ENCODE assay signal across 16 mouse cellular contexts in genomic region chr12:49386081-49386805, GRCm38 (mm10). TPM values are rescaled to one million over a fixed set of nuclear protein-coding genes. Genes with fewer than 3 reads are reported as not detected.
DNase-seq lines count a peak whose midpoint lies in the region; ATAC-seq and TF ChIP-seq lines count a peak whose summit lies in the region.
"Had no signal": no experiment of that assay in that cellular context is flagged by ENCODE, and none has a peak within 500 bp of the region (broad histone marks: within the 10 kb centered on the region; RNA-seq: fewer than 3 reads in every experiment).

No protein-coding gene starts in this region.

- no peak for ATAC-seq in heart, embryonic 15.5 days (replicated peaks; ENCODE audit: insufficient number of reproducible peaks, insufficient read depth, low FRiP score, low read depth)
- ATAC-seq in midbrain, embryonic 12.5 days (ENCODE audit: low FRiP score, low read depth), result no peak
- ATAC-seq in midbrain, postnatal 0 days (ENCODE audit: low FRiP score), result no peak
- no peak for ATAC-seq in hindbrain, embryonic 14.5 days (ENCODE audit: low FRiP score)

- no peak for TF ChIP-seq CTCF in midbrain, postnatal 0 days (IDR thresholded peaks at IDR 0.05)

- H3K36me3 ChIP-seq in heart, embryonic 15.5 days, result no peaks in the 10 kb centered on the region
- no peaks in the 10 kb centered on the region for H3K36me3 ChIP-seq in midbrain, embryonic 12.5 days
- H3K36me3 ChIP-seq in midbrain, postnatal 0 days (ENCODE audit: insufficient read depth, low read length), result no peaks in the 10 kb centered on the region
- H3K36me3 ChIP-seq in hindbrain, embryonic 14.5 days (replicated peaks; ENCODE audit: control insufficient read depth, insufficient read depth), result no peaks in the 10 kb centered on the region

- H3K27ac ChIP-seq in heart, embryonic 15.5 days, result no peak overlapping the region
- H3K27ac ChIP-seq in midbrain, embryonic 12.5 days (replicated peaks), result no peak overlapping the region
- H3K27ac ChIP-seq in midbrain, postnatal 0 days (ENCODE audit: low read depth, low read length), result no peak overlapping the region
- H3K27ac ChIP-seq in hindbrain, embryonic 14.5 days, result no peak overlapping the region
- H3K27ac ChIP-seq: liver, embryonic 14.5 days had no signal

- WGBS in heart, embryonic 15.5 days, result 15% methylated on average over 10 of the region's 10 CpGs
- 12% methylated on average over 10 of the region's 10 CpGs for WGBS in midbrain, embryonic 12.5 days
- 11% methylated on average over 10 of the region's 10 CpGs for whole genome bisulfite sequencing in midbrain, postnatal 0 days
- 11% methylated on average over 10 of the region's 10 CpGs for WGBS in hindbrain, embryonic 14.5 days

- H3K4me3 ChIP-seq in heart, embryonic 15.5 days, result peak overlapping the region; percentile 39; the same call in 1 of the 2 replicates
- H3K4me3 ChIP-seq in midbrain, embryonic 12.5 days, result peak overlapping the region; percentile 45; the same call in 1 of the 2 replicates
- H3K4me3 ChIP-seq in midbrain, postnatal 0 days (ENCODE audit: low read depth, low read length), result no peak overlapping the region
- no peak overlapping the region for H3K4me3 ChIP-seq in hindbrain, embryonic 14.5 days (replicated peaks; ENCODE audit: low read length)

- no peak overlapping the region for H3K4me2 ChIP-seq in heart, embryonic 15.5 days
- no peak overlapping the region for H3K4me2 ChIP-seq in midbrain, embryonic 12.5 days (replicated peaks)
- H3K4me2 ChIP-seq in midbrain, postnatal 0 days (ENCODE audit: low read depth, low read length, poor library complexity, severe bottlenecking), result no peak overlapping the region
- no peak overlapping the region for H3K4me2 ChIP-seq in hindbrain, embryonic 14.5 days (replicated peaks)

- no peak for DNase-seq in heart, adult 9 months (ENCODE audit: low spot score in 2 of 2)
- no peak for DNase-seq in midbrain, postnatal 0 days (ENCODE audit: low spot score)
- peak; percentile 64 for DNase-seq in hindbrain, embryonic 14.5 days (ENCODE audit: low spot score)
- no peak for DNase-seq in spleen, adult 12 weeks (ENCODE audit: low spot score)
- no peak for DNase-seq in urinary bladder, adult 18-20 months (ENCODE audit: low spot score in 2 of 2)
- DNase-seq in testis, postnatal 10 days (ENCODE audit: low spot score), result no peak
- DNase-seq: adrenal gland, postnatal 10 days; cerebellum, postnatal 36 days; gastrocnemius, postnatal 36 days; kidney, adult 18-20 months had no signal

- peaks cover 18% of the 10 kb centered on the region for H3K4me1 ChIP-seq in heart, embryonic 15.5 days (replicated peaks)
- peaks cover 6% of the 10 kb centered on the region; the same call in 1 of the 2 replicates for H3K4me1 ChIP-seq in midbrain, embryonic 12.5 days
- H3K4me1 ChIP-seq in midbrain, postnatal 0 days (ENCODE audit: insufficient read depth, low read length), result no peaks in the 10 kb centered on the region
- no peaks in the 10 kb centered on the region for H3K4me1 ChIP-seq in hindbrain, embryonic 14.5 days (replicated peaks; ENCODE audit: control insufficient read depth, insufficient read depth, low read length)

- peaks cover 84% of the 10 kb centered on the region for H3K27me3 ChIP-seq in heart, embryonic 15.5 days
- H3K27me3 ChIP-seq in midbrain, embryonic 12.5 days, result peaks cover 69% of the 10 kb centered on the region
- peaks cover 50% of the 10 kb centered on the region for H3K27me3 ChIP-seq in midbrain, postnatal 0 days (ENCODE audit: insufficient read depth, low read length)
- peaks cover 81% of the 10 kb centered on the region for H3K27me3 ChIP-seq in hindbrain, embryonic 14.5 days (ENCODE audit: control insufficient read depth, insufficient read depth, low read length)

- H3K9me3 ChIP-seq in heart, embryonic 15.5 days (replicated peaks), result peaks cover 6% of the 10 kb centered on the region; the same call in 1 of the 2 replicates
- no peaks in the 10 kb centered on the region for H3K9me3 ChIP-seq in midbrain, embryonic 12.5 days
- H3K9me3 ChIP-seq in midbrain, postnatal 0 days (ENCODE audit: low read length), result no peaks in the 10 kb centered on the region
- no peaks in the 10 kb centered on the region for H3K9me3 ChIP-seq in hindbrain, embryonic 14.5 days (ENCODE audit: control insufficient read depth, low read length)

- H3K9ac ChIP-seq in heart, embryonic 15.5 days, result no peak overlapping the region
- no peak overlapping the region for H3K9ac ChIP-seq in midbrain, embryonic 12.5 days (replicated peaks)
- H3K9ac ChIP-seq in midbrain, postnatal 0 days (replicated peaks; ENCODE audit: low read length, poor library complexity, severe bottlenecking), result no peak overlapping the region
- no peak overlapping the region for H3K9ac ChIP-seq in hindbrain, embryonic 14.5 days
- H3K9ac ChIP-seq: liver, embryonic 14.5 days had no signal

RNA-seq across cellular contexts. Expression of gene Gm43517, which starts 1.3 kb away (rescaled TPM):
- not detected in 2 replicates for polyA plus RNA-seq in heart, embryonic 15.5 days (2015; fragmentation: Nextera tagmentation; extraction: Ambion mirVana)
- polyA plus RNA-seq in midbrain, embryonic 12.5 days (2016; fragmentation: Nextera tagmentation; extraction: Ambion mirVana), result 0.28 TPM in 1 of 2 replicates, not detected in the other
- 0.27 TPM in 1 of 2 replicates, not detected in the other for total RNA-seq in midbrain, postnatal 0 days (2014; rRNA removed)
- polyA plus RNA-seq in midbrain, postnatal 0 days (2015; fragmentation: Nextera tagmentation; extraction: Ambion mirVana), result not detected in 2 replicates
- polyA plus RNA-seq in hindbrain, embryonic 14.5 days (2014; fragmentation: Nextera tagmentation; extraction: Ambion mirVana), result not detected in 2 replicates
- total RNA-seq: gastrocnemius, postnatal 36 days had no signal
- polyA plus RNA-seq: heart, postnatal 0 days; large intestine, adult 2 months; liver, embryonic 14.5 days; small intestine, adult 2 months had no signal

RNA-seq across cellular contexts. Expression of gene Foxg1, which starts 3.8 kb away (rescaled TPM):
- 0.51 TPM in 1 of 2 replicates, not detected in the other for polyA plus RNA-seq in heart, embryonic 15.5 days (2015; fragmentation: Nextera tagmentation; extraction: Ambion mirVana)
- polyA plus RNA-seq in midbrain, embryonic 12.5 days (2016; fragmentation: Nextera tagmentation; extraction: Ambion mirVana), result 3.0 and 4.6 TPM in 2 replicates
- 0.05 and 1.4 TPM in 2 replicates for total RNA-seq in midbrain, postnatal 0 days (2014; rRNA removed)
- 0.15 and 0.77 TPM in 2 replicates for polyA plus RNA-seq in midbrain, postnatal 0 days (2015; fragmentation: Nextera tagmentation; extraction: Ambion mirVana)
- polyA plus RNA-seq in hindbrain, embryonic 14.5 days (2014; fragmentation: Nextera tagmentation; extraction: Ambion mirVana), result not detected in 2 replicates
- total RNA-seq: gastrocnemius, postnatal 36 days had no signal
- polyA plus RNA-seq: heart, postnatal 0 days; large intestine, adult 2 months; liver, embryonic 14.5 days; small intestine, adult 2 months had no signal

Comparison
In these comparisons a context has a peak if more than half of its experiments do, and no peak if none do; other contexts are left out.
1. H3K4me3 ChIP-seq: peak in heart, embryonic 15.5 days (single experiment) and midbrain, embryonic 12.5 days (single experiment); none in midbrain, postnatal 0 days (single experiment) and hindbrain, embryonic 14.5 days (single experiment).